Mouse (Mus musculus) liver, embryonic 16.5 days (tissue): Measurements from ENCODE around the gene Cox4i2. TPM values are rescaled to one million over a fixed set of nuclear protein-coding genes. Genes with fewer than 3 reads are reported as not detected.

Experiments
- ATAC-seq: fragments of 200-750 bp; cut with Nextera tagmentation; 2 replicates; pipeline ENCODE4 v1.8.0; 2017; ENCODE audit warnings: low read depth, mild to moderate bottlenecking, moderate number of reproducible peaks, moderate library complexity
- H3K27ac ChIP-seq: fragments of 300-500 bp; sonication (generic); 2 replicates; pipeline ENCODE4 v1.5.1; 2014; ENCODE audit warnings: mild to moderate bottlenecking, low read length
- H3K27me3 ChIP-seq: fragments of 300-500 bp; sonication (generic); 2 replicates; pipeline ENCODE4 v1.6.1; 2014; ENCODE audit warnings: low read depth, low read length, mixed read lengths; ENCODE audit not compliant: control insufficient read depth, insufficient read depth
- H3K36me3 ChIP-seq: fragments of 300-500 bp; sonication (generic); 2 replicates; pipeline ENCODE4 v1.6.1; 2014; ENCODE audit warnings: mild to moderate bottlenecking; ENCODE audit not compliant: control insufficient read depth, insufficient read depth
- H3K4me1 ChIP-seq: fragments of 300-500 bp; sonication (generic); 2 replicates; pipeline ENCODE4 v1.6.1; 2014; ENCODE audit warnings: low read depth, low read length, mixed read lengths; ENCODE audit not compliant: control insufficient read depth
- H3K4me2 ChIP-seq: fragments of 300-500 bp; sonication (generic); 2 replicates; pipeline ENCODE4 v1.6.1; 2014; ENCODE audit warnings: low read depth, low read length, mixed read lengths
- H3K4me3 ChIP-seq: fragments of 300-500 bp; sonication (generic); 2 replicates; pipeline ENCODE4 v1.5.1; 2014; ENCODE audit warnings: low read depth, mild to moderate bottlenecking, low read length
- H3K9ac ChIP-seq: fragments of 300-500 bp; sonication (generic); 2 replicates; pipeline ENCODE4 v1.6.1; 2014; ENCODE audit warnings: low read depth, low read length
- H3K9me3 ChIP-seq: fragments of 300-500 bp; sonication (generic); replicated peaks from 2 replicates; pipeline ENCODE4 v1.6.1; 2016; ENCODE audit warnings: low read length; ENCODE audit not compliant: control insufficient read depth
- WGBS: fragments of 180-500 bp; shearing (Covaris S2); extraction: QIAGEN DNeasy Blood & Tissue Kit; methylation state at CpG from one replicate; pipeline ENCODE4 v1.1.7; 2014; ENCODE audit not compliant: insufficient replicate concordance; 5-methylcytosine and 5-hydroxymethylcytosine counted together
- polyA plus RNA-seq: library from polyadenylated mRNA; unstranded; fragments of >200 nt; fragmentation: Nextera tagmentation; extraction: Ambion mirVana; gene quantifications from 2 replicates; pipeline ENCODE4 v1.2.1, GENCODE M21; 2015

Gene Cox4i2
- polyA plus RNA-seq, 1 experiment from 2014 or later, result 1.4 TPM

DNA sequence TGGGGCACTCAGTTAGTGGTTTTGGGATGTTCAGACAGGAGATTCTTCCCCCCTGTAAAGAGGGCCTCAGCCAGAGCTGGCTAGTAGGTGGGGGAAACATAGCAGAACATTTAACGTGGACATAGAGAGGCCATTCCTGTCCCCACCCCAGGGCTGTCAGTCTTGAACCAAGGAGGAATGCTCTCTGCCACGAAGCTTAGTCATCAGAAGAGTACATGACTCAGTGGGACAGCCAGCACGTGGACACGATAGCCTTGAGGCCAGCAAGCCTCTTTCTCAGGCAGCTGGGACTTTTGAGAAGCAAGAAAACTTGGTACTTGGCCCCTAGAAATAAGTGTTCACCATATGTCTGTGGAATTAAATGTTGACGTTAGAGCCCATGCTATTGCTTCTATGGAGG is 28.7 kb downstream of the Cox4i2 start:
- no peak for ATAC-seq
- Histone ChIP-seq H3K9ac (no peak overlapping the region), H3K4me2 (no peak overlapping the region), H3K27ac (0 out of 2 replicates have a peak overlapping the region, but pooled peaks have one; percentile 7), H3K4me1 (peaks cover 63% of the 10 kb centered on the region), H3K9me3 (no peaks in the 10 kb centered on the region), H3K27me3 (no peaks in the 10 kb centered on the region), H3K36me3 (peaks cover 25% of the 10 kb centered on the region), H3K4me3 (no peak overlapping the region)
- WGBS, result 61% methylated on average over 5 of the region's 5 CpGs

DNA sequence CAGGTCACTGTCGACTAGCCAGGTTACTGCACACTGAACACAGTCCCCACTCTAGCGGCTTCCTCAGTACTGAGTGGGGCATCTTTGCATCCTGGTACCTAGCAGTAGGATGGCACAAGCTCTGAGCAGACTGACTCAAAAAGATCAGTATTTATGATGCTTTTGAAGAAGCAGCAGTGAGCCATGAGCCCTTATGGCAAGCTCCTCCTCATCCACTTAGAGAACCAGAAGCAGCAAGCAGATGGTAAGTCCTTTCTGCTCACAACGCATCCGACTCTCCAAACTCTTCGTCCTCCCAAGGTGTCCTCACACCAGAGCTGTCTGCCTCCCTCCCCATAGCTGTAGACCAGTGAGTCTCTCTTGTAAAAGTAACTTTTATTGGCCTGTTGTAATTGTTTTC is 29.3 kb downstream of the Cox4i2 start:
- 91% methylated on average over 5 of the region's 5 CpGs for WGBS
- Histone ChIP-seq H3K4me2 (no peak overlapping the region), H3K9ac (no peak overlapping the region), H3K4me1 (peaks cover 69% of the 10 kb centered on the region), H3K9me3 (no peaks in the 10 kb centered on the region), H3K27me3 (no peaks in the 10 kb centered on the region), H3K27ac (no peak overlapping the region), H3K4me3 (no peak overlapping the region), H3K36me3 (peaks cover 25% of the 10 kb centered on the region)
- ATAC-seq, result no peak

DNA sequence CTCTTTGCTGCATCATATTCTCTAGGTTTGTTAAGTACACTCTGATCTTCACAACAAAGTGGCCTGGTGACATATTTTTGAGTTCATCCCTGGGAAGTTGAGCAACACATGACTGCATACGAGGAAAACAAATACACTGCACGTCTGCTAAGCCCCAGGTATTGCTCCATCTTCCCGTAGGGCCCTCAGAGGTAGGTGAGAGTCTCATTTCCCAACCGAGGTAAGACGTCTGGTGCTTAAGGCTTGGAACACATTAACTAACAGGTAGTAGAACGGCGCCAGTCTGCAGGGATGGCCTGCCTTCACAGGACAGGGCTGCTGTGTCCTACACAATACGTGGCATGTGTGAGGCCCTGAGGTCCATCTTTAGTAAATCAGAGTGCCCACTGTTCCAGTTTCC is 30.7 kb downstream of the Cox4i2 start:
- H3K27ac ChIP-seq, result peak overlapping the region; percentile 84
- no peak overlapping the region for H3K9ac ChIP-seq
- ATAC-seq, result no peak
- H3K4me2 ChIP-seq, result no peak overlapping the region
- H3K4me1 ChIP-seq, result peaks cover 77% of the 10 kb centered on the region
- WGBS, result 75% methylated on average over 8 of the region's 8 CpGs
- no peaks in the 10 kb centered on the region for H3K27me3 ChIP-seq
- H3K4me3 ChIP-seq, result no peak overlapping the region
- H3K36me3 ChIP-seq, result peaks cover 25% of the 10 kb centered on the region
- no peaks in the 10 kb centered on the region for H3K9me3 ChIP-seq

DNA sequence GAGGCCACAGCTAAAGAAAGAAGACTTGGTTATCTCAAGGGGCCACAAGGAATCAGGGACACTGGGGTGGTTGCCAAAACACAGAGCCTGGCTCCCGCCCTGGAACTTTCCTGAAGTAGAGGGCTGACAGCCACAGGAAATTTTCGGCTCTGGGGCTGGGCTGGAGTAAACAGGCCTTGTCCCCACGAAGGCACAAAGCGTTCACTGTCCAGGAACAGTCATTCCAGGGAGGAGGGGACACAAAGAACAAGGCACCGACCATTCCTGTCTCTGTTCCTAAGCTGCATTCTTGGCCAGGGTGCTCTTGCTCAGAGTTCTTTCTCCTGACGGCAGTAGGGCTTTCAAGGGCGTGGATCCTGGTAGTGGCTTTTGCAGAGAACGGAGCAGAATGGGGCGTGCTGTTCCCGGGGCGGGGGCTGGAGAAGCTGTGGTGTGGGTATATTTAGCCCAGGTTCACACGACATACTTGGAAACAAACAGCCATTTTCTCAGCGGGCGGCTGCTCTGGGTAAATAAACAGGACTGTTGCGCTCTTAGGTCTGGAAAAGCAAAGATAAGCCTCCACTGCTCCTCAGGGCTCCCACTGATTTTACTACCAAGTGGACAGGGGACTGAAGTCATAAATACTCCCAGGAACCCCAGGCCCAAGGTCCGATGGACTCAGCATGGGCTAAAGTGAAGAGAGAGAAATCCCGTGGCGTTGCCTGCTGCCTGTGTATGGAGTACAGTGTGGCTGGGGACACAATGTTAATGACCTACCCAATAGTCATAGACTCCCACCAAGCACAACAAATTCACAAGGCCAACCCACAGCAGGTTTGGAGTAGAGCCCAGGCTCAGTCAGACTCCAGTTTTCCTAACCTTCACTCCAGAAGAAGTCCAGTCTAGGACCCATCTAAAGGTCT is 31.7 kb downstream of the Cox4i2 start:
- Histone ChIP-seq H3K27ac (peak overlapping the region; percentile 84), H3K36me3 (peaks cover 20% of the 10 kb centered on the region), H3K4me1 (peaks cover 88% of the 10 kb centered on the region), H3K9ac (peak overlapping the region; percentile 68), H3K4me3 (peak overlapping the region; percentile 24), H3K9me3 (no peaks in the 10 kb centered on the region), H3K27me3 (no peaks in the 10 kb centered on the region), H3K4me2 (peak overlapping the region; percentile 38)
- ATAC-seq, result no peak
- WGBS, result 29% methylated on average over 18 of the region's 18 CpGs

DNA sequence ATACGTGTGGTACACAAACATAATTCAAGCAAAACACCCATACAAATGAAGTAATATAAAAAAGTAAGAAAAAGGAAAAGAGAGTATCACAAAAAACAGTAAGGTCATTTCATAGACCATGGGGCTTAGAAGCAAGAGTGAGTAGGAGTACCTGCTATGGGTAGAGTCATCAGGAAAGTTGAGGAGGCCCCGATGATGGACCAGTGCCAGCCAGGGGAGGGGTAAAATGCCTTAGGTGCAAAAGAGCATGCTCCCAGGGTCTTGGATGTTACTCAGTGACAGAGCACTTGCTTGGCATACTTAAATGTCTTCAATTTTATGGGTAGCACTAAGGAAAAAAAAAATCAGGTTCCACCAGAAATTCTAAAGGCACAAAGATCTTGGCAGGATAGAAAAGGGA is 33.2 kb downstream of the Cox4i2 start:
- Histone ChIP-seq H3K9ac (peak overlapping the region; percentile 15; the same call in 1 of the 2 replicates), H3K27me3 (no peaks in the 10 kb centered on the region), H3K4me1 (peaks cover 89% of the 10 kb centered on the region), H3K27ac (peak overlapping the region; percentile 70), H3K9me3 (no peaks in the 10 kb centered on the region), H3K4me2 (no peak overlapping the region), H3K36me3 (peaks cover 6% of the 10 kb centered on the region), H3K4me3 (no peak overlapping the region)
- 78% methylated on average over 2 of the region's 2 CpGs for WGBS
- ATAC-seq, result no peak

DNA sequence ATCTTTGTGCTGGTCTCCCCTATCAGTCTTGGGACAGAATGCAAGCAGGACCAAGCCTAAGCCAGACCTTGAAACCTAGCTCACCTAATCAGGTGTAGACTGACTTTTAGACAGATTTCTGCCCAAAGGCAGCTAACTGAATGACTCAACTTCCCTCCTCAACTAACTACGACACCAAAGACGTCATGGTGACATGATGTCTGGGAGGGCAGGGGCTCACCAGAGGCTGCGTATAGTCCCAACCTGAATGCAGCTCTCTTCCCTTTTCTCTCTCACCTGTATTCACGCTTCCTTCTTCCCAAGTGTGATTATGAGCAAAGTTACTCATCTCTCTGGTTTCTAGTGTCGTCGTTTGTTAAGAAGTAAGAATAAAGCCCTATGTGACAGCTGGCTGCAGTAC is 33.6 kb downstream of the Cox4i2 start:
- no peaks in the 10 kb centered on the region for H3K27me3 ChIP-seq
- no peaks in the 10 kb centered on the region for H3K9me3 ChIP-seq
- H3K36me3 ChIP-seq, result peaks cover 4% of the 10 kb centered on the region; the same call in 1 of the 2 replicates
- peak overlapping the region; percentile 70 for H3K27ac ChIP-seq
- ATAC-seq, result no peak
- H3K4me2 ChIP-seq, result no peak overlapping the region
- H3K4me1 ChIP-seq, result peaks cover 91% of the 10 kb centered on the region
- WGBS, result 74% methylated on average over 6 of the region's 6 CpGs
- H3K4me3 ChIP-seq, result no peak overlapping the region
- H3K9ac ChIP-seq, result no peak overlapping the region

DNA sequence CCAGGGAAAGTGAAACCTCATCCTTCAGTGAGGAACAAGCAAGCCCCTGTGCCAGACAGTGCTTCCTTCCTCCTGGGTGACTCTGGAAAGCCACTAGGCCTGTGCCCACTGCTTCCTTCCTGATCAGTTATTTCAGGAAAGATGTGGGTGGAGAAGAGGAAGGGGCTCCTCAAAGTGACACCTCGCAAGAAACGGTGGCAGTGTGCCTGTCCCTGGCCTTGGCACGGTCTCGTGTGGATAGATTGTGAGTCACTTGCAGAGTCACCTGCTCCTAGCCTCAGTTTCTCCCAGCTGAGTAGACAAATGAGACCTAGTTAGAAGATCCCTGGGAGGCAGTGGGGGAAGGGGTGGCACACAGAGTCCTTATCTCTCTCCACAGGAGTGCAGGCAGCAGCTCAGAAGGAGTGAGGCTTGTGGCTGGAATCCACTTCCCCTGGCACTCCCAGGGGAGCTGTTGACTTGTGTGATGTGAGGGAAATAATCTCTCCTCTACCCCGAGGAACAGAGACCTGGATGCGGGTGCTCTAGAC is 35.0 kb downstream of the Cox4i2 start:
- H3K4me3 ChIP-seq, result peak overlapping the region; percentile 29

DNA sequence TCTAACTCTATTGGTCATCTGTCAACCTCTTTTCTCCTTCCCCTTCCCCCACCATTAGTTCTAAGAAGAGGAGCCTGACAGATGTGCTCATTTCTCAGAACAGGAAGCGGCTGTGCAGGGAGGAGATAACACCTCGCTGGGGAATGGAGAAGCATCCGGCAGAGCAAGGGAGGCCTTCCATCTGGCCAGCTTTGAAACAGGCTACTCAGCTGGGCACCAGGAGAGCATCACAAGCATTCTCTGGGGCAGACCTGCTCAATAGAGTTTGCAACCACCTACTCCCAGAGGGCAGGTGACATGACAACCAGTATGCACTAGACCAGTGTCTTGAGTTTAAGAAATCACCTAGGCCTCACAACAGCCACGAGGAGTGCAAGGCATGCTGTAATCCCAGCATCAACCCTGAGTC is 35.6 kb downstream of the Cox4i2 start:
- peak; percentile 86 for ATAC-seq
- Histone ChIP-seq H3K9me3 (no peaks in the 10 kb centered on the region), H3K4me1 (peaks cover 94% of the 10 kb centered on the region), H3K9ac (peak overlapping the region; percentile 59), H3K4me2 (peak overlapping the region; percentile 69), H3K4me3 (peak overlapping the region; percentile 29), H3K27ac (peak overlapping the region; percentile 94), H3K27me3 (no peaks in the 10 kb centered on the region), H3K36me3 (peaks cover 4% of the 10 kb centered on the region; the same call in 1 of the 2 replicates)
- WGBS, result 7% methylated on average over 4 of the region's 4 CpGs

More for the DNA sequence above, 35.0 kb downstream of the Cox4i2 start:
- Histone ChIP-seq H3K27me3 (no peaks in the 10 kb centered on the region), H3K9me3 (no peaks in the 10 kb centered on the region), H3K4me2 (peak overlapping the region; percentile 69), H3K4me1 (peaks cover 93% of the 10 kb centered on the region), H3K36me3 (peaks cover 4% of the 10 kb centered on the region; the same call in 1 of the 2 replicates), H3K27ac (peak overlapping the region; percentile 94), H3K9ac (peak overlapping the region; percentile 59)
- ATAC-seq, result peak; percentile 94
- WGBS, result 3% methylated on average over 6 of the region's 6 CpGs

DNA sequence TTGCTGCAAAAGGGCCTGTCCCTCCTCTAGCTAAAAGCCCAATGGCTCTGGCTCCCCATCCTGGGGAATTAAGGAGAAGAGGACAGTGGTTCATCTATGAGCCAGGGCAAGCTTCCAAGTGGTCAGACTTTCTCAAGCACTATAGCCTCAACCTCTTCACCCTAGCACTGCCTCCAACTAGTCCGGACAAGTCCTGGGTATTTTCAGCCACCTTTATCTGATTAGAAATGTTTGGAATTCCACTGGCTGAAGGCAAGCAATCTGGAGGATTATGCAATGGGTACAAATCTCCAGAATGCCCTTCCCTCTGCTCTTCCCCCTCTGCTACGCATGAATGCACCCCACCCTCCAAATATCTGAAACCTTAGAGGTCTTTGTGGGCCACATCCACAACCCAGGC is 38.5 kb downstream of the Cox4i2 start:
- Histone ChIP-seq H3K4me3 (no peak overlapping the region), H3K9me3 (no peaks in the 10 kb centered on the region), H3K4me1 (peaks cover 77% of the 10 kb centered on the region), H3K36me3 (peaks cover 4% of the 10 kb centered on the region; the same call in 1 of the 2 replicates), H3K27me3 (no peaks in the 10 kb centered on the region), H3K9ac (no peak overlapping the region), H3K4me2 (no peak overlapping the region), H3K27ac (peak overlapping the region; percentile 68)
- no peak for ATAC-seq
- 68% methylated on average over 2 of the region's 2 CpGs for WGBS
